Comparison of ENCODE assay signal across 29 mouse cellular contexts in genomic region chr3:144971553-144972270, GRCm38 (mm10). TPM values are rescaled to one million over a fixed set of nuclear protein-coding genes. Genes with fewer than 3 reads are reported as not detected.
DNase-seq lines count a peak whose midpoint lies in the region; ATAC-seq and TF ChIP-seq lines count a peak whose summit lies in the region.
"Had no signal": no experiment of that assay in that cellular context is flagged by ENCODE, and none has a peak within 500 bp of the region (broad histone marks: within the 10 kb centered on the region; RNA-seq: fewer than 3 reads in every experiment).

No protein-coding gene starts in this region.

- H3K79me2 ChIP-seq in CH12.LX (replicated peaks; ENCODE audit: control insufficient read depth, extremely low read depth, insufficient read depth, poor library complexity, severe bottlenecking) (peaks cover 4% of the 10 kb centered on the region; the same call in 1 of the 2 replicates), myocyte (ENCODE audit: control insufficient read depth, insufficient read depth) (no peaks in the 10 kb centered on the region)

- TF ChIP-seq RAD21 in CH12.LX (IDR thresholded peaks at IDR 0.05; ENCODE audit: low read depth, low read length), result no peak

- dilution Hi-C loops in CH12.LX (cut with MboI; ENCODE audit: extremely low pct_ligation_motif_present, extremely low pct_unique_long_range_greater_than_20kb, low sequenced_read_pairs), result no loop called here

- H3K9ac ChIP-seq in CH12.LX (ENCODE audit: insufficient read depth, low read depth), result peak overlapping the region; percentile 99
- H3K9ac ChIP-seq: embryonic facial prominence, embryonic 15.5 days; forebrain, embryonic 12.5 days; midbrain, embryonic 13.5 days; neural tube, embryonic 13.5 days; stomach, embryonic 15.5 days had no signal

- in situ Hi-C loops in CH12.LX (cut with MboI; ENCODE audit: low pct_ligation_motif_present, low pct_unique_long_range_greater_than_20kb, low sequenced_read_pairs), result no loop called here

- H3ac ChIP-seq in myocyte (ENCODE audit: control insufficient read depth, insufficient read length), result no peak overlapping the region

- no peak for TF ChIP-seq EP300 in CH12.LX (IDR thresholded peaks at IDR 0.05; ENCODE audit: low read length)

- H3K4me1 ChIP-seq in CH12.LX (ENCODE audit: control insufficient read depth in 1 of 2, insufficient read depth in 2 of 2), result peaks cover 0 to 7% of the 10 kb centered on the region in 2 experiments; a peak in 1 of 4 replicates
- H3K4me1 ChIP-seq: embryonic facial prominence, embryonic 15.5 days; forebrain, embryonic 12.5 days; midbrain, embryonic 13.5 days; neural tube, embryonic 13.5 days; stomach, embryonic 15.5 days had no signal

- TF ChIP-seq CTCF in CH12.LX (conservative IDR thresholded peaks at IDR 0.05 in 1 of 2, IDR thresholded peaks at IDR 0.05 in 1 of 2; ENCODE audit: low read depth in 2 of 2, low read length in 2 of 2), result no peak

- ATAC-seq in erythroblast, adult 5-6 weeks (replicated peaks; ENCODE audit: low FRiP score, poor library complexity, severe bottlenecking), result no peak
- ATAC-seq: hindbrain, postnatal 0 days; lung, postnatal 0 days; midbrain, embryonic 13.5 days had no signal

- DNase-seq in adrenal gland, postnatal 10 days, result peak; percentile 10
- no peak for DNase-seq in adrenal gland, postnatal 14 days
- DNase-seq in CH12.LX (ENCODE audit: extremely low read depth), result peak; percentile 84
- peak; percentile 20 for DNase-seq in embryo, embryonic 10.5 days (ENCODE audit: low spot score)
- DNase-seq in right cerebral cortex, adult 18-20 months, result no peak
- no peak for DNase-seq in spleen, postnatal 10 days (ENCODE audit: low spot score in 2 of 2)
- DNase-seq: cerebellum, adult 2 months; heart, adult 11 months; heart, postnatal 36 days; kidney, adult 8-10 months; kidney, postnatal 36 days; left cerebral cortex, postnatal 4 days; liver; right cerebral cortex, postnatal 25 days had no signal

- H3K27me3 ChIP-seq in CH12.LX (replicated peaks), result no peaks in the 10 kb centered on the region
- no peaks in the 10 kb centered on the region for H3K27me3 ChIP-seq in myocyte (ENCODE audit: control insufficient read depth, insufficient read depth, insufficient read length)
- H3K27me3 ChIP-seq: embryonic facial prominence, embryonic 15.5 days; forebrain, embryonic 12.5 days; midbrain, embryonic 13.5 days; neural tube, embryonic 13.5 days; stomach, embryonic 15.5 days had no signal

- H3K36me3 ChIP-seq in CH12.LX (replicated peaks in 1 of 2; ENCODE audit: control insufficient read depth in 1 of 2, insufficient read depth in 1 of 2, low read length in 1 of 2) (no peaks in the 10 kb centered on the region), myocyte (ENCODE audit: control insufficient read depth, insufficient read depth) (no peaks in the 10 kb centered on the region)
- H3K36me3 ChIP-seq: embryonic facial prominence, embryonic 15.5 days; forebrain, embryonic 12.5 days; midbrain, embryonic 13.5 days; neural tube, embryonic 13.5 days; stomach, embryonic 15.5 days had no signal

- no peaks in the 10 kb centered on the region for H3K9me3 ChIP-seq in CH12.LX (replicated peaks; ENCODE audit: low read length)
- H3K9me3 ChIP-seq: embryonic facial prominence, embryonic 15.5 days; forebrain, embryonic 12.5 days; midbrain, embryonic 13.5 days; neural tube, embryonic 13.5 days; stomach, embryonic 15.5 days had no signal

- H3K4me3 ChIP-seq in CH12.LX (replicated peaks in 1 of 3; ENCODE audit: low read depth in 2 of 3, low read length in 2 of 3, poor library complexity in 1 of 3) (peak overlapping the region; percentile 54 to 72 (median 63)), myocyte (peak overlapping the region; percentile 18)
- H3K4me3 ChIP-seq: embryonic facial prominence, embryonic 15.5 days; forebrain, embryonic 12.5 days; midbrain, embryonic 13.5 days; neural tube, embryonic 13.5 days; stomach, embryonic 15.5 days had no signal

- H3K4me2 ChIP-seq in CH12.LX (ENCODE audit: insufficient read depth, low read depth, poor library complexity, severe bottlenecking) (peak overlapping the region; percentile 35), myocyte (ENCODE audit: low read depth) (peak overlapping the region; percentile 65)
- H3K4me2 ChIP-seq: embryonic facial prominence, embryonic 15.5 days; forebrain, embryonic 12.5 days; midbrain, embryonic 13.5 days; neural tube, embryonic 13.5 days; stomach, embryonic 15.5 days had no signal

- 0 out of 2 replicates have a peak overlapping the region, but pooled peaks have one; percentile 10 for H3K27ac ChIP-seq in CH12.LX (ENCODE audit: insufficient read depth, low read depth)
- H3K27ac ChIP-seq: embryonic facial prominence, embryonic 15.5 days; forebrain, embryonic 12.5 days; hindbrain, postnatal 0 days; midbrain, embryonic 13.5 days; neural tube, embryonic 13.5 days; stomach, embryonic 15.5 days had no signal

- peak; percentile 73 for TF ChIP-seq POLR2A in CH12.LX (IDR thresholded peaks at IDR 0.05; ENCODE audit: low read depth, low read length)
- TF ChIP-seq POLR2A in myocyte (IDR thresholded peaks at IDR 0.05; ENCODE audit: insufficient read length, low read depth), result no peak

TF ChIP-seq in CH12.LX, 34 proteins besides CTCF, POLR2A, EP300 and RAD21 (continues in another document):
- TF ChIP-seq CHD2 (IDR thresholded peaks at IDR 0.05; ENCODE audit: low read length) (peak; percentile 84), POLR2AphosphoS2 (IDR thresholded peaks at IDR 0.05; ENCODE audit: low read depth, low read length) (peak; percentile 77; the same call in 1 of the 2 replicates), USF2 (conservative IDR thresholded peaks at IDR 0.05; ENCODE audit: low read depth, low read length) (no peak), PAX5 (IDR thresholded peaks at IDR 0.05; ENCODE audit: low read length) (no peak), MXI1 (IDR thresholded peaks at IDR 0.05; ENCODE audit: low read depth, low read length) (peak; percentile 24; the same call in 1 of the 2 replicates), ETS1 (conservative IDR thresholded peaks at IDR 0.05; ENCODE audit: low read depth, low read length) (no peak), NELFE (IDR thresholded peaks at IDR 0.05; ENCODE audit: low read depth, low read length) (peak; percentile 67), TCF12 (IDR thresholded peaks at IDR 0.05; ENCODE audit: low read depth, low read length) (peak; percentile 43), TBP (conservative IDR thresholded peaks at IDR 0.05; ENCODE audit: low read depth, low read length) (peak; percentile 94), HCFC1 (IDR thresholded peaks at IDR 0.05; ENCODE audit: low read depth, low read length) (peak; percentile 55), SIN3A (IDR thresholded peaks at IDR 0.05; ENCODE audit: low read length) (peak; percentile 50), JUND (conservative IDR thresholded peaks at IDR 0.05; ENCODE audit: low read depth, low read length) (0 out of 2 replicates have a peak, but pooled peaks have one; percentile 21), ELF1 (IDR thresholded peaks at IDR 0.05; ENCODE audit: low read depth, low read length) (peak; percentile 84), JUN (IDR thresholded peaks at IDR 0.05; ENCODE audit: insufficient read depth, low read depth, low read length) (no peak), ZMIZ1 (IDR thresholded peaks at IDR 0.05; ENCODE audit: low read depth, low read length) (peak; percentile 86; the same call in 1 of the 2 replicates)

TF ChIP-seq in myocyte, 11 proteins besides CTCF, POLR2A, EP300 and RAD21:
- TF ChIP-seq REST (IDR thresholded peaks at IDR 0.05; ENCODE audit: insufficient read depth, insufficient read length) (no peak), CEBPB (IDR thresholded peaks at IDR 0.05; ENCODE audit: insufficient read depth, poor library complexity, severe bottlenecking) (no peak), POLR2AphosphoS2 (IDR thresholded peaks at IDR 0.05; ENCODE audit: insufficient read length, low read depth) (no peak), USF1 (IDR thresholded peaks at IDR 0.05; ENCODE audit: low read depth) (no peak), TCF3 (IDR thresholded peaks at IDR 0.05; ENCODE audit: insufficient read length, low read depth) (no peak), MYOD1 (IDR thresholded peaks at IDR 0.05; ENCODE audit: control insufficient read depth in 1 of 3, insufficient read length in 2 of 3, low read depth in 2 of 3) (no peak)
TF ChIP-seq in myocyte: peak in this region for 0.

RNA-seq across cellular contexts. Expression of gene Clca4a, which starts 3.1 kb away (rescaled TPM):
- not detected for total RNA-seq in adrenal gland, postnatal 10 days (2021)
- total RNA-seq in adrenal gland, postnatal 14 days (2021), result not detected in 2 replicates
- total RNA-seq in CH12.LX (2012; rRNA removed) (0.21 and 0.30 TPM in 2 replicates), CH12.LX (2014; rRNA removed) (0.47 and 0.51 TPM in 2 replicates)
- polyA plus RNA-seq in CH12.LX (2012; ENCODE audit: insufficient read length, low read depth) (0.29 and 0.47 TPM in 2 replicates), myocyte (2012; fragmentation: generic; extraction: Trizol) (0.06 TPM)
- total RNA-seq in erythroblast, adult 5-6 weeks (2015; ENCODE audit: low replicate concordance), result not detected in 2 replicates
- not detected in 2 replicates for total RNA-seq in erythroblast, adult 5-6 weeks (2017; ENCODE audit: low replicate concordance)
- total RNA-seq: heart, postnatal 36 days; hindbrain, postnatal 0 days; left cerebral cortex, adult 18-20 months; left cerebral cortex, postnatal 4 days had no signal
- polyA plus RNA-seq: cortical plate, adult 2 months; embryonic facial prominence, embryonic 15.5 days; heart, embryonic 14.5 days; hindbrain, postnatal 0 days; liver, embryonic 16.5 days; lung, postnatal 0 days; midbrain, embryonic 13.5 days; neural tube, embryonic 13.5 days; spleen, adult 2 months had no signal

RNA-seq across cellular contexts. Expression of gene Clca4b, which starts 39.4 kb away (rescaled TPM):
- total RNA-seq in adrenal gland, postnatal 10 days (2021), result not detected
- not detected in 2 replicates for total RNA-seq in adrenal gland, postnatal 14 days (2021)
- total RNA-seq in CH12.LX (2012; rRNA removed) (not detected in 2 replicates), CH12.LX (2014; rRNA removed) (not detected in 2 replicates)
- polyA plus RNA-seq in CH12.LX (2012; ENCODE audit: insufficient read length, low read depth) (not detected in 2 replicates), myocyte (2012; fragmentation: generic; extraction: Trizol) (0.04 TPM)
- not detected in 2 replicates for total RNA-seq in erythroblast, adult 5-6 weeks (2015; ENCODE audit: low replicate concordance)
- total RNA-seq in erythroblast, adult 5-6 weeks (2017; ENCODE audit: low replicate concordance), result not detected in 2 replicates
- total RNA-seq: gastrocnemius, adult 8-10 months; heart, postnatal 36 days; hindbrain, postnatal 0 days; left cerebral cortex, adult 18-20 months; left cerebral cortex, postnatal 4 days had no signal
- polyA plus RNA-seq: cortical plate, adult 2 months; embryonic facial prominence, embryonic 15.5 days; forebrain, embryonic 12.5 days; heart, embryonic 14.5 days; lung, postnatal 0 days; midbrain, embryonic 13.5 days; neural tube, embryonic 13.5 days; spleen, adult 2 months had no signal

Comparison
In these comparisons a context has a peak if more than half of its experiments do, and no peak if none do; other contexts are left out.
1. DNase-seq: peak in adrenal gland, postnatal 10 days (single experiment), CH12.LX (single experiment) and embryo, embryonic 10.5 days (single experiment); none in adrenal gland, postnatal 14 days (single experiment), right cerebral cortex, adult 18-20 months (single experiment) and spleen, postnatal 10 days (0 of 2).